Mouse (Mus musculus): ENCODE measurements at regions not wholly inside any gene's neighbourhood (a gene's known extent, or its start where the extent isn't known, plus 50 kb on each side); places are given as distances from the start of the nearest gene placed in this dataset.
A peak's percentile ranks its signal among the peaks of the same experiment; 100 is the strongest.

DNA sequence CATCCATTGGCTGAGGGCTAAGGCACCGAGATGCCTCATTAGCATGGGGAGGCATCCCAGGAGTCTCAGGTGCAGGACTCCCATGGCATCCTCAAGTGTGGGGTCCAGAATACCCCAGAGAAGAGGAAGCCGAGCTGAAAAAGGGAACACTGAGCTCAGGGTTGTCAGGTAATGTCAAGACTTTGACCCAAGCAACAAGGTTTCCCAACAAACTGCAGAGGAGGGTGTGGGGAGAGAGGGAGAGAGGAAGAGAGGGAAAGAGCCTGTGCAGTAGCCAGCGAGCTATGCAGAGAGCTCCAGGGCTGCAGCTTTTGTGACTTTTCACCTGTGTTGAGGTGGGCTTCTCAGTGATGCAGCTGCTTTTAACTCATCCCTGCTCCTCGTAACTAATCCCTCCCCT is 85.7 kb upstream of the Prok2 start:
- DNase-seq = no peak

DNA sequence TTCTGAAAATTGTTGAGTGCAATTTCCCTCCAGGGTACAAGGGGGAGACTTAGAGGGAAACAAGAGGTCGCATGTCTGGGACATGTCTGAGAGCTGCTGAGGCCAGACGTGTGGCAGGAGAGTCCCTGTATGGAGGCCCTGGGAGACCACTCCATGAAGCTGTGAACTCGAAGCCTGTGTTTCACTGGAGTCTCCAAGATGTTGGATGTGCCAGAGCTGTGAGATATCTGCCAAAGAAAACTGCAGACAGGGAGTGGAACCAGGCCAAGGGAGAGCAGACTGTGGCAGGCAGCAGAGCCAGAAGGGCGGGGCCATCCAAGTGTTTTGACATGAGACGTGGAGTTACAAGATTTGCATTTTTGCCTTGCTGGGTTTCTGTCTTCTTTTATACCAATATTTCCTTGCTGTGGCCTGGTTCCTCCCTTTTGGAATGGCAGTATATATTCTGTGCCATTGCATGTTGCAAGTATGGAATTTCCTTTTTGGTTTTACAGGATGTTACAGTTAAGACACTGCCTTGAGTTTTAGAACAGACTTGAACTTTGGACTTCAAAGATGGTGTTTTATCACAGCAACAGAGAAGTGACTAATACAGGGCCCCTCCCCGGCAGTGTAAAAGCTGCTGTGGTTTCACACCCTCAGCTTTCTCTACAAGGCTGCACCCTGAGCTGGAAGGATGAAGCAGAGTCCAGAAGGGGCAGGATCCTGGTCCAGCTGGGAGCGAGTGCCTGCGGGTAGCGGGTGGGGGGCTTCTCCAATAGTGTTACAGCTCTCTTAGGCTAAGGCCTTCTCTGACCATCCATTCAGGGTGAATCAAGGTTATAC is 85.0 kb upstream of the Prok2 start:
- DNase-seq = peak; percentile 97

DNA sequence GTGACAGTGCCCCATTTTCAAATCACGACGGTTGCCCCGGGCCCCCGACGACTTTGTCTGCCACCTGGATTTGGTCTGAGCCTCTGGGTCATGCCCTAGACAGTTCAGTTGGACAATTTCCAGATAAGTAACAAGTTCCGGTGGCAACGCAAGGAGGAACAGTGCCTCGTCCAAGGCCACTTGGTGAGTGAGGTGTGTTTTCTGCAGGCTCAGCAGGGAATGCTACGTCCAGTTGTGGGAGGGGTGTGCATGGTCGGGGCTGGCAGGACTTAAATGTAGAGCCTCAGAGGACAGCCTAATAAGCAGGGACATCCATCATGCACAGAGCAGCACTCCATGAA is 78.7 kb upstream of the Prok2 start:
- DNase-seq = peak; percentile 89

DNA sequence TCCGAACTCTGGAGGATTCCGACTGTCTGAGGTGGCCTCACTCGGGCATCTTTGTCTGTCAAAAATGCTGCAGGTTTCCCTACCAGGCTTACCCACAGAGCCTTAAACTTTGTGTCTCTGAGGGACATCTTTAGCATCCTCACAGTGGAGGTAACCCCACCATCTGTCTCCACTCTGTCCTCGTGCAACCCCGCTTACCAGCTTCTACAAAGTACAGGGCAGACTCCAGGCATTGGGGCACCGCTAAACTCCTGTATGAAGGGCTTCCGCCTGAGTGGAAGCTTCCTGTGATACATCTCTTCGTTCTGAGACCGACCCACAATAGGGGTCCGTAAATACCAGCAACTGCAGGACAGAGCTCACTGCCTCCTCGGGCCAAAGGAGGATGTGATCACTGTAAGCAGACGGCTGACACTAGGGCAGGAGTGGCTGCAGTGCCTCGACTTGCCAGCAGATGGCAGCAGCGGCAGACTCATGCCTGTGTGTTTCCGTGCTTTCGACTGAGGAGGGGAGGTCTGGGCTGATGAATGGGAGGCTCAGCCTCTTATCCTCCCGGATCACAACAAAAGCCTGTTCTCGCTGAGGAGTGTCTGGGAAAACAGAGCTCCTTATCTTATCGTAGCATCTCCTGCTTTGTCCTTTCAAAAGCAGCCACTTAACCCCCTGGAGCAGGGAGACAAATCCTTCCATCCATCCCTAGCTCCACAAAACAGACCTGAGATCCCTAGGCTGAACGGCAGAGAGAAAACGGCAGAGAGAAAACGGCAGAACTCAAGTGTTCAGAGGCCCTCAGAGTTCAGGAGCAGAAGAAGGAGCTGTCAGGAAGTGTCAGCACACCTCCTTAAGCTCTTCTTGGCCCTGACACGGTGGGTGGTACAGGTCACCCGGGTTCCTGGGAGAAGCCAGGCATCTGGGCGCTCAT is 78.1 kb upstream of the Prok2 start:
- peak; percentile 97 for DNase-seq

DNA sequence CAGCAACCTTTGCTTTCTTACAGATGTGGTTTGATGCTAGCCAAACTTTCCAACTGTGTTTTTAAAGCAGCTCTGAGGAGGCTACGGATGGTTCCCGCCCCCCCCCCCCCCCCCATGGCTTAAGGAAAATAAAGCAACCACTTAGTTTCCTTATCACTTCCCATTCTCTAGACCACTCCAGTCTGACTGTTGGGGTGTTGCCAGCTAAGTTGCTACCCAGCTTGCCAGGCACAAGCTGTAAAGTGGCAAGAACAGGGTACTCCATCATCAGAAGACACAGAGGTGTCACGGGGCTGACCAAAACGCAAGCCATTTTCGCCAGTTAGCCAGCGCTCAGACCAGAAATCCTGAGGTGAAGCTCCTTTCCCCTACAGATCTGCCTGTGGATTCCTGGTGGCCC is 74.7 kb upstream of the Prok2 start:
- no peak for DNase-seq

DNA sequence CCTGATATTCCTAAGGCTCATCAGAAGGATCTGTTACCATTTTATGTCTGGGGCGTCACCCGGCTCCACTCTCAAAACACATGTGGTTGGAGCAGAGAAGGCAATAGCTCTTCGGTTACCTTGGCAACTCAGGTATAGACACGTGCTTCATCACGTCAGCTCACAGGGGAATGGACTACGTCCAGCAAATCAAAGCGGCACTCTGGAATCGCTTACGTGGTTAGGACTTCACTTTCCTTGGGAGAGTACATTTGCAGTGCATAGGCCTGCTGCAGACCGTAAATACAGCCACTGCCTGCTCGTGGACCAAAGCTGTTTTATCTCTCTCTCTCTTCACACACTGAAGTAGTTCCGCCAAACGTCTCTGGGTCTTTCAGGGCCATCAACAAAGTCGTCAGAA is 74.1 kb upstream of the Prok2 start:
- no peak for DNase-seq

DNA sequence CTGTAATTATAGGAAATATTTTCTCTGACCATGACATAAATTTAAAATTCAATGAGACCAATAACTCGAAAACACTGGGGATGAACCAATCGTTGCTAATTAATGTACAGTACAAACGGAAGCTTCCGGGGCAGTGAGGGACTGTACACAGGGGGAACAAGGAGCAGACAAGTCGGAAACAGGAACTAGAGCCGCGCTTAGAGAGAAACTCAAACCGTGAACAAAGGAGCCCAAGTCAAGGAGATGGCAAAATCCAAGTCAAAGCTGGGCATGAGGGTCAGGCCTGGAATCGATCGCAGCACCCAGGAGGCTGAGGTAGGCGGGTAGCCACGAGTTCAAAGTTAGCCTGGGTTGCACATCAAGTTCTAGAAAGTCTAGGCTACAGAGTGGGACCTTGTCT is 70.2 kb upstream of the Prok2 start:
- peak; percentile 82 for DNase-seq

DNA sequence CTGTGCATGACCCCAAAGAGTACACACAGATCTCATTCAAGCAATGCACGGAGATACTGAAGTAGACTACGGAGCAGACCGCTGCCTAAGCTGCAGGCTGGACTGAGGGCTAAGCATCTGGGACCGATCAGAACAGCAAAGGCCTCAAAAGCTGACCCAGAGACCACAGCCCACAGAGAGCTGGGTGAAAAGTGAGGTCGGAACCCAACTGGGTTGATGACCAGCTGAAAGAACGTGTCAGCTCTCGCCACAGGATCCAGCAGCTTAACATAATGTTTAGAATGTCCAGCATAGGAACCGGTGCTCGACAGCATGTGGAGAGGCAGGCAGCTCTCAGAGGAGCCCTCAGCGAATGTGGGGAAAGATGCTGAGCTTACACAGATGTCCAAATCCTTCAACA is 67.4 kb upstream of the Prok2 start:
- peak; percentile 73 for DNase-seq

DNA sequence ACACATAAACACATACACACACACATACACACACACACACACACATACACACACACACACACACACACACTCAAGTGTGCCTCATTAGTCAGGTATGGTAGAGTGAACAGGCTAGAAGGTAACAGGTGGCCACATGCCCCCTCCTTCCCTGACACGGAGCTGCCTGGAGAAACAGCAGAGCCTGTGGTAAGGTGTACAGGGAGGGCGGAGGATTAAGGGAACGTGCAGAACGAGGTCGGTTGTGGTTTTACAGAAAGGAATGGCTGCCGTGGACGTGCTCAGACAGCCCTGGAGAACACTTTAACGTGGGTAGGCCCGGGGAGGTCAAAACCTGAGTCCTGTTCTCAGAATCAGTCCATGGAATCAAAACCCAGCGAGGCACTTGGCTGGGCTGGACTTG is 66.2 kb upstream of the Prok2 start:
- peak; percentile 74 for DNase-seq

DNA sequence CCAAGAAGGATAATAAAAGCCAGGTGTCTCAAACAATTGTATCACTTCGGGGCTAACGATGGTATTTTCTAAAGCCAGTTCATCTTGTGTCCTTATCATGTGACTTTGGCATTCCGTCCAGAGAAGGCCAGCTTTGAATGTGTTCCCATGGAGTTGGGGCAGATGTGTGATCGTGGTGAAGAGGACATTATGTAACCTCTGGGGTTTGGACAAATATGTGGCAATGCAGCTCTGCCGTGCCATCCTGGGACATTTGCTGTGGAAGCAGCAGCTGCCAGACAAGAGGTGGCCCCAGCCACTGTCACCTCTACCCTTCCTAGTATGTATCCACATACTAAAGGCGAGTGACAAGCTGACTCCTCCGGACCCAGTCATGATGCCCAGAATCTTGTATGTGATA is 60.8 kb upstream of the Prok2 start:
- DNase-seq = peak; percentile 79

DNA sequence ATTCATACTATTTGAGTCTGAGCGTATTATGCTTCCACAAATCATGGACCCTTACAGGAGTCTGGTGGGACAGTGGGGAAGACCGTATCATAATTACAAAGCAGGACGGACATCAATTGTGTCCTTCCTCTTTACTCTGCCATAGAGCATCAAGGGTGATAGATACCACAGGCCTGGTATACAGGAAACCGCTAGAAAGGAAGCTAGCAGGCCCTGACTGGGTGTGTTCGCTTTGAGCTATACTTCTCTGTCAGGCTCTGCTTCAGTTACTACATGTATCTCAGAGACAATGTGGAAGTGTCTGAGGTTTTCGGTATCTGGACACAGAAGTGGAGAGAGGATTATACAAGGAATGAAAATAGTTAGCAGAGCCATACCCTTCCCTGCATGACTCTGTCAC is 59.0 kb upstream of the Prok2 start:
- peak; percentile 95 for DNase-seq

DNA sequence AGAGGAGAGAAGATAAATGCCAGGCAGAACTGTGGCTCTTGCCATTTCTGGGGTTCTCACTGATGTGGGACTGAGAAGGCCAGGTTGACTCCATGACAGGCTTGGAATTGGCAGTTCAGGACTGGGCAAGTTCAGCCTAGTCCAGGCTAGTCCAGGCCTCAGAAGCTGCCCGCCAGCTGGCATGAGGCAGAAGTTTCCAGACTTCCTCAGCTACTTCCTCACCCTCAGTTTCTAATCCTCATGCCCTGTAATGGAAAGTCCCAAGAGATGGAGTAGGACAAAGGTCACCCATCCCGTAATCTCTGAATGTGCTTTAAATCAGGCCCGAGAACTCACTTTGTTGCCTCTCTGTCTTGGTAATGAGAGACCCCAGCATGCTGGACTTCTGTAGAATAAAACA is 58.6 kb upstream of the Prok2 start:
- peak; percentile 94 for DNase-seq

DNA sequence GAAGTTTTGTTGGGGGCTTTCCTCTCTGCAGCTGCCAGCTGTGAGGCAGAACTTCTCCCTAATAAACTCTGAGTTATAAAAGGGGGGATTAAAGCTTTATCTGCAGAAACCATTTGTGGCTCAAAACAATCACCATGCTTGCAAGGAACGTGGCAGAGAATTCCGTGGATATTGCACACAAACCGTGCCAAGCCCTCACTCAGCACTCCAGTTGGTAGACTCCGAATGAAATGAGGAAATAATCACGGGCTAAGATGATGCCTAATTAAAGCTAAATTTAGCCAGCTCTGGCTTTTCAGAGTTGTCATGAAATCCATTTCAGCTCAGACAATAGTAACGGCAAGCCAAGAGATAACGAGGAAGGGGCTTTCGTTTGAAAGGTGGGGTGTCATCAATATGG is 58.1 kb upstream of the Prok2 start:
- DNase-seq = peak; percentile 55

DNA sequence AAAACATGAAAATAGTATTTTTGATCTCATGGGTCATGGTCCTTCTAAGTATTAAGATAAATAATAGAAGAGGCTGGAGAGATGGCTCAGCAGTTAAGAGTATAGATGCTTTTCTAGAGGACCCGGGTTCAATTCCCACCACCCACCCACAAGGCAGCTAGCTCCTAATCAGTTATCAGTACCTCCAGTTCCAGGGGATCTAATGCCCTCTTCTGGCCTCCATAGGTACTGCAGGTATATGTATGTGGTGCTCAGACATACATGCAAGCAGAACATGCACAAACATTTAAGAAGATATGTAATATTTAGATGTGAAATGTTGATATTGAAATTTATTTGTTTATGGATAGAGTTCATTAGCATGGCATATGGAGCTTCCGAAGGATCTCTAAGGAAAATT is 56.8 kb upstream of the Prok2 start:
- peak; percentile 66 for DNase-seq
